Mouse (Mus musculus) liver, postnatal 0 days (tissue): ENCODE data around the gene Icam1.

Experiments used
- CTCF ChIP-seq: sonication (generic); IDR thresholded peaks from 2 replicates; pipeline ENCODE4 v1.5.1; 2016; ENCODE audit warnings: antibody characterized with exemption, low read depth
- EP300 ChIP-seq: IDR thresholded peaks from 2 replicates; pipeline ENCODE4 v1.6.1; 2016; ENCODE audit warnings: antibody characterized with exemption, low read depth, mild to moderate bottlenecking

GRCm38 (mm10) chr9:20990861-20991260, 24.9 kb upstream of the Icam1 start:
- TF ChIP-seq CTCF (no peak), EP300 (no peak)
